Mouse (Mus musculus): ENCODE results near the gene Msi2.

DNA sequence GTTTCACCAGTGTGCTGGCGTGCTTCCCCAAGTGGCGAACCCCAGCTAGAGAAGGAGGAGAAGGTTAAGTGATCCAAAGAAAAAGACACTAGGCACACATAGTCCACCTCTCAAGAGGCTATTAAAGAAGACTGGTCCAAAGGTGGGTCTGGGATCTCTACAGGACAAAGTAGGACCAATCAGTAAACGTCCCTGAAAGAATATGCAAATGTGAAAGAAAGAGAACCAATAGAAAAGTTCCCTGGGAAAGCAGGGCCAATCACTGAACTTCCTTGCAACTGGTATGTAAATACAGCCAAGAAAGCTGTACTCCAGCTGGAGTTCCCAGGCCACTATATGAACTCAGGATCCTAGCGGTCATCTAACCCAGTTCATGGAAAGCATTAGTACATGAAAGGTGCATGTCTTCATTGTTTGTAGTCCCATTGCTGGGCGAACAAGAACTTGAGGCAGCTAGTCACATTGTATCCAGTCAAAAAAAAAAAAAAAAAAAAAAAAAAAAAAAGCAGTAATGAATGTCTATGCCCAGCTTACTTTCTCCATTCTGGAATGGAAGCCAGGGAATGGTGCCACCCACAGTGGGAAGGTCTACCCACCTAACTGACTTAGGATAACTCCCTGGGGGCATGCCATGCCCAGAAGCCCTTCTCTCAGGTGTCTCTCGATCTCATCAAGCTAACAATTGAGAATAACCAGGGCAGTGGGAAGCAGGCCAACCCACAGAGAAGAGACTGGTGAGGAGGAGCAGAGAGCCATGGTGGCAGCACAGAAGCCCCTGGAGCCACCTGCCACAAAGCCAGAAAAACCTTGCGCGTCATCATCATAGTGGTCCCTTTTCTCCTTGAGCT is 87.0 kb downstream of the Msi2 start:
- TF ChIP-seq POLR2A (IDR thresholded peaks at IDR 0.05; ENCODE audit: borderline replicate concordance, control insufficient read depth, low read depth, low read length) (no peak), CTCF (IDR thresholded peaks at IDR 0.05; ENCODE audit: control insufficient read depth, insufficient read depth, low read length) (no peak)
